Mouse (Mus musculus) left cerebral cortex, postnatal 10 days (tissue): ENCODE results near the gene Hoxa7. TPM values are rescaled to one million over a fixed set of nuclear protein-coding genes. Genes with fewer than 3 reads are reported as not detected.

Experiments
- DNase-seq, 2 experiments: peaks; one replicate each; pipeline ENCODE4 v3.0.0; 2021 to 2022; ENCODE audit warnings: low spot score in 2 of 2, mixed read lengths in 1 of 2; ENCODE audit errors: extremely low spot score in 1 of 2
- intact Hi-C: fragments of 180-260 bp; cut with DNase I; formaldehyde crosslinking; loops from one replicate; pipeline ENCODE4 v1.15.1; 2025
- total RNA-seq, 2 experiments: library from RNA; stranded (reverse); gene quantifications; 2 replicates each; pipeline ENCODE4 v1.2.3; 2021

The Hoxa7 gene
- total RNA-seq, 2 experiments from 2014 or later: not detected

DNA sequence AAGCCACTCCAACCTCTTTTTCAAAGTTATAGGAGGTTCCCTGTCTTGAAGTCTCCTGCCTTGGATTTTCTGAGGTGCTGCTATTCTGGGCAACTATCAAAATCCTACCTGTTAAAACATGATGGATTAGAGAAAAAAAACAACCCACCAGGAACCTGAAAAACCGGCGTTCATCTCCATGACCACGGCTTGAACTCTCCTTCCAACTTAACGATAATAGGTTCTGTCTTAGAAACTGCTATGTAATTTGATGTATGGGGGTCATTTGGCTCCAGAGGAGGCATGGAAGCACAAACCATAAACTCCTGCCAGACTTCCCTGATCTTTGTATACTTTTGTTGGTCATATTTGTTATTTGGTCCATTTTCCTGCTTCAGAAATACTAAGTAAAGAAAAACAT is 48.0 kb downstream of the Hoxa7 start:
- intact Hi-C loops: no loop called here
- no peak for DNase-seq

DNA sequence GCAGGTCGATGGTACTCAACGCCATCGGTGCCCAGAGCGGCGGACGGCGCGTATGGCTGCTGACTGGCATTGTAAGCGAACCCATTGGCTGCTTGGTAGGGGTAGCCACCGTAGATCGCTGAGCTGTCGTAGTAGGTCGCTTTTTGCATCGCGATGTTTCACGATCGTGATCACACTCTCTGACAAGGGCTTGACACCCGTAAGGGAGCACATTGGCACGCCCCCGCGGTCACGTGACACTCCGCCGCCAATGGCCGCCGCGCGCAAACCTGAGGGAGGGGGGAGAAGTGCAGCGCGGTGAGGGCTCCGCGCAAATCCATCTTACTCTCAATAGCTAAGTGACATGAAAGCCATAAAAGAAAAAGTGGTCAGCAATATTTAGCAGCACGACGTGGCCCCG is 49.2 kb downstream of the Hoxa7 start:
- intact Hi-C loops: no loop called here
- DNase-seq: no peak

DNA sequence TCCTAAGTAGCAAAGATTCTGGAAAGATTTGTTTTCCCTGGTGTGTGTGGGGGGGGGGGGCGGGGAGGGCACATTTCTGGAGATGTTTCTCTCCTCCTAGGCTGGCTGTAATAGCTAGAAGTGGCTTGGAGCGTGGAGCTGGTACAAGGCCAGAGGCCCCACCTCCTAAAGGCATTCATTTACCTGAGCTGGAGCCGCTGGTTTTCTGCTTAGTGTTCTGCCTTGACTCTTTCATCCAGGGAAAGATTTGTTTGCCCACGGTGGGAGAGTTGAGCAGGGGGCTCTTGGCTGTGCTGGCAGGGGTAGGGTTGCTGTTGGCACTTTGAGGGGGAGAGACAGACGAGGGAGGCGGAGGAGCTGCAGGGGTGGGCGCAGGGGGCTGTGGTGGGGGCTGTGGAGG is 49.7 kb downstream of the Hoxa7 start:
- intact Hi-C loops: no loop called here

DNA sequence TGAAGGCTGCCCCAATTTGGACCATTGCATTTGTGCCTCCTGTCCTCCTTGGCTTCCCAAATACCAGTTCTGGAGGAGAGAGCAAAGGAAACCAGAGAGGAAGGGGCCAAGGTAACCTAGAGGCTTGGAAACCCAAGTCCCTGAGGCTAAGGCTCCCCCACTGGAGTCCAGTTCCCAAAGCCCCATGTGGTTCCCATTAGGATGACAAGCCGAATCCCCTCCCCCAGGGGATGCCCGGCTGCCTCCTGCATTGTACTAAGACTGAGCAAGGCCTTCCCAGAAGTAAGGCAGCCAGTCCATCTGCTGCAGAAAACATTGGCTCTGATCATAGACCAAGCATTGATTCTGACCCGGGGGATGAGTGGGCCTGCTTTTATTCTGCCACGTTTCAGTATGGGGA is 50.3 kb downstream of the Hoxa7 start:
- no peak for DNase-seq
- intact Hi-C loops: no loop called here

More for the DNA sequence above, 49.7 kb downstream of the Hoxa7 start:
- no peak for DNase-seq

DNA sequence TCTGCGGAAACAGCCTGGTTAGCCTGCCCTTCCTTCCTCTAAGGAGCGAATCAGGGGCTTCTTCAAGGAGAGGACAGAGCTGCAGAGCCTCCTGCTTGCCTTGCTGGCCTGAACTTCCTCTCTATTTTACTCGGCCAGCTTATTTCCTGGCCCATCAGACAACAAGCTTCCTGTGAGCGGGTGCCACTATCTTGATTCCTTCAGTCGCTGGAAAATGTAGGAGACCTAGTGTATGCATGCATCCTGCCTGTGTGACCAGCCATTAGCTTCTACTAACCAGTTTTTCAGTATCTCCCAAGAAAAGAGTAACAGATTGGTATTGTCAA is 50.8 kb downstream of the Hoxa7 start:
- DNase-seq: no peak
- intact Hi-C loops: no loop called here

DNA sequence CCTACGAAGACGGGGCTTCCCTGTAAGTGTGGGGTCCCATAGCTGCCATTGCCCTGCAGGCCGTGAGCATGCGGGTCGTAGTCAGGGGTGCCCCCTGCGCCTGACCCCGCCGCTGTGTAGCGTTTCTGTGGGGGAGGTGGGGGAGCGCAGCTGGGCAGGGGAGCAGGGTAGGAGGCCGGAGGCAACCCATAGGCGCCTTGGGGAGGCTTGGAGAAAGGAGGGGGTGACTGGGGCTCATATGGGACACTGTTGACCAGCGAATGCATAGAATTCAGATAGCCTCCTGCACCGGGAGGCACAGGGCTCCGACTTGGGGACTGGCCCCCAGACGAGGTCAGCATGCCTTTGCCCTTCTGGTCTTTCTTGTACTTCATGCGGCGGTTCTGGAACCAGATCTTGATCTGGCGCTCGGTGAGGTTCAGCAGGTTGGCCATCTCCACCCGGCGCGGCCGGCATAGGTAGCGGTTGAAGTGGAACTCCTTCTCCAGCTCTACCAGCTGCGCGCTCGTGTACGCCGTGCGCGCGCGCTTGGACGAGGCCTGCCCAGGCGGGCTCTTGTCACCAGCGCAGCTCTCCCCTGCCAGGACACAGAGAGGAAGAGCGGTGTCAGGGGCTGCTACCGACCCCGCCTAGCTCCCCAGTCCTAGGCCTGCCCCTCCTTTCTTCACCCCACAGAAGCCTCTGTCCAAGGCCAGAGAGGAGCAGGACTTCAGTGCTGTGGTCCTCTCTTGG is 51.3 kb downstream of the Hoxa7 start:
- intact Hi-C loops: no loop called here
- DNase-seq: no peak

DNA sequence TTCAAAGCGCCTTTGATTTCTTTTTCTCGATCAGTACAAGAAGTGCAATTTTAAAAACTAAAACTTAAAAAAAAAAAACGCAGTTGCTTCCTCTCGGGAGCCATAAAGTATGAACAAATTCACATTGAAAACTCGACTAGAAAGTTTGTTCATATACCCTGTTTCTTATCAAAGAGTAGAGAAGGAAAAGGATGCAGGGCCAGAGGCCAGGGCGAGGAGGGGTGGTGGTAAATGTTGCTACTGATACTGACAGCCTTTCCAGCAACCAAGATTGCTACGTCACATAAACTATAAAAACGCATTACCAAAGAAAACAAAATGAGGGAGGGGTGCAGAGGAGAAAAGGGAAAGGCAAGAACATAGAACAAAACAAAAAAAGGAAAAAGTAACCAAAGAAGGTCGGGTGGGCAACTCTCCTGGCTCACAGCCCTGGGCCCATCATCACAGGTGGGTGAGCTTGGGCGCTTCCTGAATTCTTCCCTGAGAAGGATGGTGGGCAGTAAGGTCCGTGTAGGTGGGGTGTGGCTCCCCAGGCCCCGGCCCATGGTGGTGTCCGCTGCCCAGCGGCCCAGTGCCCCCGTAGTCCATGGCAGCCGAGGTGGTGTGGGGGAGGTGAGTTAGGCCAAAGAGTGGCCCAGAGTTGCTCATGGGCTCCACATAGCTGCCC is 52.0 kb downstream of the Hoxa7 start:
- DNase-seq: no peak
- intact Hi-C loops: loop anchor here (5.0 kb wide), 1 partner anchor 987 kb away; no protein-coding TSS in a partner anchor

DNA sequence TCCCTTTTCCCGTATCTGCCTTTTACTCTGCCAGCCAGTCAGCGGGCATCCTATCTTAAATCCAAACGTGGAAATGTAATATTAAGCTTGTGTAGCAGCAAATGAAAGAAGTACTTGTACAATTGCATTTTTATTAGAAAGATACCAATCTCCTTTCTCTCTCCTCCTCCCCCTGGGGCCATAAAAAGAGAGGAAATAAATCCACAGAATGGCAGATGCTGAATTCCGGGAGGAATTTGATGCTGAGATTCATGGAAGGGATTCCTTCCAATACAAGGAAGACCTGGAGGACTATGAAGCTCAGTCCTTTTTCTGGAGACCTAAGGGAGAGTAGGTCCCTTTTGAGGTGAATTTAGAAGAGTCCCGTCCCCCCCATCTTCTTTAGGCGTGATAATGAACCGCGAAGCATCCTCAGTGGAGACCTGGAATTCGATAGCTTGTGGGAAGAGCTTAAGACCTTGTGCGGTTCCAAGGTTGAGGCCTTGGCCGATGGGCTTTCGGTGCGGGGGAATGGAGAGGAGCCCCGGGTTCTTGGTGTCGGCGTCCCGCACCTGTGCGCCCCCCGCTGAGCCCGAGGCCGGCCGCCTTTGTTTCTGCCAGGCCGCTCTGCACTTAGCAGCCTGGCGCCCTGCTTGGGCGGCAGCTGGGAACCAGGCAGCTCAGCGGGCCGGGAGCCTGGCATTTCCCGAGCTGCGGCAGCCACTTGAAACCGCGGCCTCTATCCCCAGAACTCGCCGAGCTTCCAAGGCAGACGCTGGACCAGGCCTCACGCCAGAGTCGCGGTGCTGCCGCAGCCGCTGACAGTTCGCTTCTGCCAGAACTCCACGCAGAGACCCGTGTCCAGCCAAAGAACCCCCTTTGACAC is 53.2 kb downstream of the Hoxa7 start:
- intact Hi-C loops: loop anchor here (5.0 kb wide), 1 partner anchor 986 kb away; no protein-coding TSS in a partner anchor
- no peak for DNase-seq

DNA sequence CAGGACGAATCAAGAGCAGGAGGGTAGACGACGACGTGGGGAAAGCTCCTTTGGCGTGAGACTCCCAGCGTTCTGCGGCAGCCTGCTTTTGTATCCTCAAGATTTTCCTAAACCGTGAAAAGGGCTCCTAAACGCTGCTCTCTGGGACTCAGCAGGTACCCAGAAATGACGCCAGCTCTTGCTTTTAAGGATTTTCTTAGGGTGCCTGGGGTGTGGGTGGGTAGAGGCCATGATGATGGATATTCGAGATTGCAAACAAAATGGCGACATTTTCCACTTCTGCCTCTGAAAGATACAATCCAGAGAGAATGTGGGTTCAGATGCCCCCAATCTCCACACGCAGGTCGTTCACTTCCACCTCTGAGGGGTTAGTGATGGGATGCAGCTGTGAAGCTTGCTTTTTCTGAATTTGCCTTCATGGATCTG is 53.9 kb downstream of the Hoxa7 start:
- DNase-seq: no peak
- intact Hi-C loops: loop anchor here (5.0 kb wide), 1 partner anchor 985 kb away; no protein-coding TSS in a partner anchor

DNA sequence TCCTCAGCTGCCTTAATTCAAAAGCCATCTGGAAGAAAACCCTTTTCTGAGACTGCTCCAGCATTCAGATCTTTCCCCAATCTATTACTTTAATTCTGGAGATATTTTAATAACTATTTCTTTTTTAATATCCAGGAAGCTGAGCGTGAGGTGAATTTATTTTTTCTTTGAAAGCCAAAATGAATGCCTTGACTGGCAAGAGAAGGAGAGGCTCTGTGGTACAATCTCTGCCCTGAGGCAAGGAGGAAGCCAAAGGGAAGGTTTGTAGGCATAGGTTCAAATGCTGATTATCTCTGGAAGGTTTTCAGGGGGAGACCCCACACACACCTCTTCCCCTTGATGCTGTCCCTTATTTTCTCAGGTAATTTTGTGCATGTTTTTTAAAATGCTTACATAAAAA is 54.5 kb downstream of the Hoxa7 start:
- intact Hi-C loops: loop anchor here (5.0 kb wide), 1 partner anchor 985 kb away; no protein-coding TSS in a partner anchor
- DNase-seq: no peak

DNA sequence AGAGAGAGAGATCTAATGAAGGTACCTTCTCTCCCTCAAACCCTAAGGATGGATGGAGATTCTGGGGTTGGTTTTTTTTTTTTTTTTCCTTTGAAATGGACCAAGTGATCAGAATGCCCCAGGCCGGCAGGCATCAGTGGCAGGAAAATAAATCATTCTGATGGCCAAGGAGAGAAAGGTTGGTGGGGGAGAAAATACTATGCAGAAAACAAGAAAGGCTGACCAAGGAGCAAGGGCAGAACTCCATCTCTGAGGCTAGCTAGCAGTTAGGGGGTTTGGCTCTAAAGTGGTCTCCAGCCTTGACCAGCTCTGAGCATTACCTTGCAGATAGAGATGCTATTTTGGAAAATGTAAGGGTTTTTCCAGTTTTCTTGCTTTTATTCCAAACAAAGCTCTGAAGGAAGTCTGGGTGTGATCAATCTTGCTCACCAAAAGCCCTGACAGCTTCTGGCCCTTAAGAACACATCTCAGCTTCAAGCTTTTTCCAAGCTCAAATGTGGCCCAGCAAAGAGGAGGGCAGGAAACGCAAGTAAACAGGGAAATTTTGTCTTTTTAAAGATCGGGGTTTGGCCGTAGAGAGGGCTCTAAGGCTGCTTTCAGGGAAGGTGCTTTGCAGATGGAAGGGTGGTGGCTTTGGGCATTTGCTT is 55.1 kb downstream of the Hoxa7 start:
- DNase-seq: no peak
- intact Hi-C loops: loop anchor here (5.0 kb wide), 1 partner anchor 984 kb away; no protein-coding TSS in a partner anchor

DNA sequence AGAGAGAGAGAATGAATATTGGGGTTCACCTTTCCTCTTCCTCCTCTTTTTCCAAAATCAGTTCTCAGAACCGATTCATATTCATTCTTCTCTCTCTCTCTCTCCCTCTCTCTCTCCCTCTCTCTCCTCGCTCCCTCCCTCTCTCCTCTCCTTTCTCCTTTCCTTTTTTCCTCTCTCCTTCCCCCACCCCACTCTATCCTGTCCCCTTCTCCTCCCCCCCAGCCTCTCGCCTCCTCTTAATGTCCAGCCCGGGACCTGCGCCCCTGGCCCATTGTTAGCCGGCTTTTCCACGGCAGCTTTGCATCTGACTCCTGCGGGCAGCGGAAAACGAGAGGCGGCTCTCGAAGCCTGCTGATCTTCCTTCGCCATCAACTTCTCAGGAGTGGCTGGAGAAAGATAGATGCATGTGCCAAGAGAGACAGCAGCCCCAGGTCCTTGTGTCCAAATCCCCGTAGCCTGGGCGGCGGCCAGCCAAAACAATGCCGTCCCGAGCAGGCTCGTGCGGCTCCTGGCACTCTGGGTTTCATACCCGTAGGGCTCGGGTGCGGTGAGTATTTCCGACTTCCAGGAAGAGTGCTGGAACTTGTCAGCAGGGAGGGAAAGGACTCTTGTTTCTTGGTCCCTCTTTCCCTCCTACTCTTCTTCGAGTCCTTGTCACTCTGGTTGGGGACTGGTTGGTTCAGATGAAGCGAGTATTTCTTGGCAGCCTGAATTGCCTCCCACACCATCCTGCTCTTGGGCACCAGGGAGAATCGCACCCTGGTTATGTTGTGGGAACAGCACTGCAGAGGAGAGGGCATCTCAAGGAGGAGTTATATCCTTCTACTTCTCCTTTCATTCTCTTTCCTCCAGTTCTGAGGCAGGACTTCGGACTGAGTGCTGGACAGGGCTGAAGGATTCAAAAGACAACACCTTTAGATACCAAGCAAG is 55.9 kb downstream of the Hoxa7 start:
- intact Hi-C loops: loop anchor here (5.0 kb wide), 1 partner anchor 983 kb away; no protein-coding TSS in a partner anchor
- no peak for DNase-seq

DNA sequence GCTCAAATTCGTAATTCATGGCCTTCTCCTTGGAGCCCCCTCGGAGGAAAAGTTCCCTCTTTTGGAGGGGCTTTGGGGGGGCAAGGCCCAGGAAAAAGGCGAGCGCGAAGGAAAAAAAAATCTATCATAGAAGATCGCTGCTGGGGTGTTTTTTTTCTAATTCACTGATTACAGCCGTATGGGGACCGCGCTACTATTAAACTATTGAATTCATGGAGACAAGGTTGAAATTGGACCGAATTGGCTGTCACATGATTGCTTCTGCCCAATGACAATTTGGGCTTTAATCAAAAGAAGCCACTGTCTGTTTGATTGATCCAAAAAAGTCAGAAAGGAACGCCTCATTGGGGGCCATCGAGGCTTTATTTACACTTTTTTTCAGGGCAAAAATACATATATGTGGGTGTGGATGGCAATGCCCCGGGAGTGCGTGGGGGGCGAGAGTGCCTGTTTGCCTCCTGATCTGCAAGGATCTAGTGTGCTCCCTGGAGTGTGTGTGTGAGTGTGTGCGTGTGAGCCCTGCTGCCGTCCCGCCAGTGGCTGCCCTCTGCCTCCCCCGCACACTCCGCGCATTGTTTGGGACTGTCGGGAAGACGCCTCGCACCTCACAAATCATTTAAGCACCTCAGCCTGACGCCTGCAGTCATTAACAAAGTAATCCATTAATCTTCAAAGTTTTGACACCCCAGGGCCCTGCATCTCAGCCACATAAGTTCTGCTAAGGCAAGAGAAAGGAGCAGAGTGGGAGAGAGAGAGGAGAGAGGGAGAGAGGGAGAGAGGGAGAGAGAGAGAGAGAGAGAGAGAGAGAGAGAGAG is 56.8 kb downstream of the Hoxa7 start, which contains the start of gene Hoxa2:
Gene Hoxa2 (minus strand): TSS at position 206 of the 815 bp plus-strand sequence.
- no peak for DNase-seq

More for the DNA sequence above, 56.8 kb downstream of the Hoxa7 start, which contains the start of gene Hoxa2:
- intact Hi-C loops: loop anchor here (5.0 kb wide), 1 partner anchor 983 kb away; no protein-coding TSS in a partner anchor
